Mouse (Mus musculus) bone marrow, adult 2 months (tissue): ENCODE measurements at regions not wholly inside any gene's neighbourhood (a gene's known extent, or its start where the extent isn't known, plus 50 kb on each side); places are given as distances from the start of the nearest gene placed in this dataset.

Experiments used
- CTCF ChIP-seq: fragments of 200-500 bp; IDR thresholded peaks from 2 replicates; pipeline ENCODE4 v1.5.1; 2011; ENCODE audit warnings: low read length, control low read depth; ENCODE audit not compliant: control insufficient read depth, insufficient read depth
- POLR2A ChIP-seq: fragments of 200-500 bp; IDR thresholded peaks from 2 replicates; pipeline ENCODE4 v1.6.1; 2011; ENCODE audit warnings: low read depth, mild to moderate bottlenecking, control low read depth, low read length, borderline replicate concordance; ENCODE audit not compliant: control insufficient read depth

DNA sequence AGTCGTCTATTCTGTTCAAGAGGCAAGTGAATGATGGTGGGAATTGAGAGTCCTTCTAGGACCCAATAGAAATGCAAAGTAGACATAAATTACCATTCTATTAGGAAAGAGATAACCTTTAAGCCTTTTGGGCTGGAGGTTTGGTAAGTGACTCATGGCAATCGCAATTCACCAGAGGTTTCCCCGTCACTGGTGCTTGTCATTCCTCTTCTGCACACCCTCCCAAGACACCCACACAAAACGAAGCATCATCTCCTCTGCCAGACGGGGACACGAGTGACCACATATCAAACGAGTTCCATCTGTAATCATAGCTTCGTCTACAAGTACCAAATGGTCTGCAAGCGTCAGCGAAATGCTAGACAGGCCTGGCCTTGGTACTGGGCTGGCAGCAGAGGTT is 601.4 kb upstream of the Sox9 start:
- no peak for TF ChIP-seq POLR2A
- TF ChIP-seq CTCF: no peak
